Mouse (Mus musculus) thymus, postnatal 25 days (tissue): ENCODE results near the gene Hist1h4b.

Experiments
- DNase-seq: peaks from one replicate; pipeline ENCODE4 v3.0.0; 2022

The Hist1h4b gene

DNA sequence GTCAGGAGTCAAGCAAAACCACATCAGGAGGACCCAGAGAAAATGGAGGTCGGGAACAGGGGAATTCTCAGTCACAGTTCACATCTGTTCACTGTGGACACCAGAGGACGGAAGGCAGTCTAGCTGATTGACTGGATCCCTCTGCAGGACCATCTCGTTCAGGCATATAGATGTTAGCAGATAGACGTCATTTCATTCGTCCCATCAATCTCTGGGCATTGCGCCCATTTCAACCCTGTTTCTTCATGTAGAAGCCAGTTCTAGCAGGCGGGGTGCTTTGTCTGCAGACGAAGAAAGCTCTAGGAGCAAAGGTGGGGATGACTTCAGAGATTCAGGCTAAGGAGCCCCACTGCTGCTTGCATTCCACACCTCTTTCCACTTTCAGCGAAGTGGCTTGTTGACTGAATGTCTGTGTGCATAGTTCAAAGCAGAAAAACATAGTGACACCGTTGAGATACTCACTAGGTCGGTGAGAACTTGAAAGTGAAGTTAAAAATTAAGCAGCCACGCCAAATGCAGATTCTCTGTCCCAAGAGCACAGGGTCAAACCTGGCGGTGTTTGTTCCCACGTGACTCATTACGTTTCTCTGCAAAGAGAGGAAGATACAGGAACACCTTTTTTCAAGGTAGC is 49.7 kb downstream of the Hist1h4b start, which contains the start of gene Slc17a2:
Gene Slc17a2, plus strand, starts transcription at position 572 of the 631 bp plus-strand sequence.
- no peak for DNase-seq
